Mouse (Mus musculus): ENCODE measurements at regions not wholly inside any gene's neighbourhood (a gene's known extent, or its start where the extent isn't known, plus 50 kb on each side); places are given as distances from the start of the nearest gene placed in this dataset.

- Histone ChIP-seq H3K27me3 (ENCODE audit: control insufficient read depth, insufficient read depth, low read length) (no peaks in the 10 kb centered on the region), H3K4me2 (replicated peaks; ENCODE audit: low read depth, low read length) (no peak overlapping the region), H3K9me3 (ENCODE audit: control insufficient read depth, low read depth, low read length) (no peaks in the 10 kb centered on the region), H3K9ac (replicated peaks; ENCODE audit: low read depth, low read length) (no peak overlapping the region), H3K36me3 (ENCODE audit: control insufficient read depth, insufficient read depth, low read length) (no peaks in the 10 kb centered on the region), H3K27ac (ENCODE audit: low read length) (no peak overlapping the region), H3K4me3 (ENCODE audit: low read depth, low read length) (no peak overlapping the region), H3K4me1 (ENCODE audit: control insufficient read depth, insufficient read depth, low read length) (no peaks in the 10 kb centered on the region)
- ATAC-seq (ENCODE audit: insufficient number of reproducible peaks, insufficient read depth, low FRiP score, low read depth) = no peak
- 61% methylated on average over 8 of the region's 8 CpGs for WGBS
These were observed 475.4 kb downstream of the Tbc1d22a start for GRCm38 (mm10) chr15:86689694-86690093.

DNA sequence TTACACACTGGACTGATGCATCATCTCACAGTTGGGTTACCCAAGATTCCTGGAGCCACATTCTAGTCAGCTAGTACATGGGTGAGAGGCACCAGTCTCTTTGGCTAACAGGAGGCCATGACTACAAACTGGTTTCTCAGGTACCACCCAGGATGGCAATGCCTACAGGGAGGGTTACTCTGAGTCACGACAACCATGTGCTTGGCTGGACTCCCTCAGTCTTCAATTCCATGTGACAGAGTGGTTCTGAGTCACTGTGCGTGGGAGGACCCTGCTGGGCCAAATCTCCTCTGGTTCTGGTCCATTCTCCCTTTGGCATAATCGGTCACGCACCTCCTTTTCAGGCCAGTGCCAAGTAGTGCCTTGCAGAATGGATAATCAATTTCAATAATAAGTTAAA lies 482.5 kb downstream of the Tbc1d22a start:
- ATAC-seq (ENCODE audit: insufficient number of reproducible peaks, insufficient read depth, low FRiP score, low read depth) = no peak
- Histone ChIP-seq H3K4me2 (replicated peaks; ENCODE audit: low read depth, low read length) (no peak overlapping the region), H3K9me3 (ENCODE audit: control insufficient read depth, low read depth, low read length) (no peaks in the 10 kb centered on the region), H3K4me3 (ENCODE audit: low read depth, low read length) (no peak overlapping the region), H3K9ac (replicated peaks; ENCODE audit: low read depth, low read length) (no peak overlapping the region), H3K27me3 (ENCODE audit: control insufficient read depth, insufficient read depth, low read length) (no peaks in the 10 kb centered on the region), H3K4me1 (ENCODE audit: control insufficient read depth, insufficient read depth, low read length) (no peaks in the 10 kb centered on the region), H3K36me3 (ENCODE audit: control insufficient read depth, insufficient read depth, low read length) (no peaks in the 10 kb centered on the region), H3K27ac (ENCODE audit: low read length) (no peak overlapping the region)
- WGBS = 79% methylated on average over 4 of the region's 4 CpGs

DNA sequence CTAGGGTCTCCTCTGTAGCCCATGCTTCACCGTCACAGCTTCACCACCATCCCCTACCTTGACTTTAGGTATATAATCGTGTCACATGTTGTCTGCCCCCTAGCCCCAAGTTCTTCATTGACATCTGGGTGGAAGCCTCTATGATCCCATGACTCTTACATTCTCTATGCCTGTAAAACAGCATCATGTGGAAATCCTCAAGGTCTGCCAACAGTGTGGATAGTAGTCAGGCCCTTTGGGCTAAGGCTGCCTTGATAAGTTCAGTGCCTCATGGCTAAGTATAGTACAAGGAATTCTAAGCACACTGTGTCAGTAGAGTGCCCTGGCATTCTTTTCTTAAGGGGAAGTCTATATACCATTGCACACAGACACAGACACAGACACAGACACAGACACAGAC lies 496.2 kb downstream of the Tbc1d22a start:
- no peak overlapping the region for H3K4me2 ChIP-seq (replicated peaks; ENCODE audit: low read depth, low read length)
- H3K4me1 ChIP-seq (ENCODE audit: control insufficient read depth, insufficient read depth, low read length) = no peaks in the 10 kb centered on the region
- no peaks in the 10 kb centered on the region for H3K9me3 ChIP-seq (ENCODE audit: control insufficient read depth, low read depth, low read length)
- H3K27me3 ChIP-seq (ENCODE audit: control insufficient read depth, insufficient read depth, low read length) = no peaks in the 10 kb centered on the region
- no peaks in the 10 kb centered on the region for H3K36me3 ChIP-seq (ENCODE audit: control insufficient read depth, insufficient read depth, low read length)
- no peak overlapping the region for H3K4me3 ChIP-seq (ENCODE audit: low read depth, low read length)
- ATAC-seq (ENCODE audit: insufficient number of reproducible peaks, insufficient read depth, low FRiP score, low read depth) = no peak
- no peak overlapping the region for H3K27ac ChIP-seq (ENCODE audit: low read length)
- H3K9ac ChIP-seq (replicated peaks; ENCODE audit: low read depth, low read length) = no peak overlapping the region
- 91% methylated on average over 2 of the region's 2 CpGs for WGBS

GRCm38 (mm10) chr15:86718376-86718775 lies 504.1 kb downstream of the Tbc1d22a start:
- Histone ChIP-seq H3K27me3 (ENCODE audit: control insufficient read depth, insufficient read depth, low read length) (no peaks in the 10 kb centered on the region), H3K27ac (ENCODE audit: low read length) (no peak overlapping the region), H3K9me3 (ENCODE audit: control insufficient read depth, low read depth, low read length) (no peaks in the 10 kb centered on the region), H3K9ac (replicated peaks; ENCODE audit: low read depth, low read length) (no peak overlapping the region), H3K4me3 (ENCODE audit: low read depth, low read length) (no peak overlapping the region), H3K4me1 (ENCODE audit: control insufficient read depth, insufficient read depth, low read length) (no peaks in the 10 kb centered on the region), H3K4me2 (replicated peaks; ENCODE audit: low read depth, low read length) (no peak overlapping the region), H3K36me3 (ENCODE audit: control insufficient read depth, insufficient read depth, low read length) (no peaks in the 10 kb centered on the region)
- 59% methylated on average over 9 of the region's 9 CpGs for WGBS
- no peak for ATAC-seq (ENCODE audit: insufficient number of reproducible peaks, insufficient read depth, low FRiP score, low read depth)

DNA sequence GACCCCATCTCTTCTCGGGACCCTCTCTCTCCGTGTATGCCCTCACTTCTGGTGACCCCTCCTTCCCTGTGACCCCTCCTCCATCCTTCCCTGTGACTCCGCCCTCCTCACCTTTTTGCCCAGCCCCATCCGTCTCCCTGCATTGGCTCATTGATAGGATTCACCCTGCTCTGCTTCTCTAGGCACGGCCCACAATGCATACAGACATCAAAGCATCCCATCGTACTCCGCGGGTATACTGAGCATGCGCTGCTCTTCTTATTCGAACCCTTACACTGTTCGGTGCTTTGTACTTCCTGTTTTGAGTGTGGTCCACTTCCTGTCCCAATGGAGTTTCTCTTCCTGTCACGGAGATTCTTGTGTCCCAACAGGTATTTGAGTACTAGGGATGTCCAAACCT lies 504.8 kb downstream of the Tbc1d22a start:
- 90% methylated on average over 12 of the region's 12 CpGs for WGBS

GRCm38 (mm10) chr15:86721131-86721530 lies 506.9 kb downstream of the Tbc1d22a start:
- no peak for ATAC-seq (ENCODE audit: insufficient number of reproducible peaks, insufficient read depth, low FRiP score, low read depth)
- 73% methylated on average over 5 of the region's 5 CpGs for WGBS
- Histone ChIP-seq H3K9me3 (ENCODE audit: control insufficient read depth, low read depth, low read length) (no peaks in the 10 kb centered on the region), H3K9ac (replicated peaks; ENCODE audit: low read depth, low read length) (no peak overlapping the region), H3K27ac (ENCODE audit: low read length) (no peak overlapping the region), H3K36me3 (ENCODE audit: control insufficient read depth, insufficient read depth, low read length) (no peaks in the 10 kb centered on the region), H3K4me1 (ENCODE audit: control insufficient read depth, insufficient read depth, low read length) (no peaks in the 10 kb centered on the region), H3K27me3 (ENCODE audit: control insufficient read depth, insufficient read depth, low read length) (no peaks in the 10 kb centered on the region), H3K4me2 (replicated peaks; ENCODE audit: low read depth, low read length) (no peak overlapping the region), H3K4me3 (ENCODE audit: low read depth, low read length) (no peak overlapping the region)

More for the DNA sequence above, 504.8 kb downstream of the Tbc1d22a start:
- Histone ChIP-seq H3K4me1 (ENCODE audit: control insufficient read depth, insufficient read depth, low read length) (no peaks in the 10 kb centered on the region), H3K36me3 (ENCODE audit: control insufficient read depth, insufficient read depth, low read length) (no peaks in the 10 kb centered on the region), H3K27ac (ENCODE audit: low read length) (no peak overlapping the region), H3K4me3 (ENCODE audit: low read depth, low read length) (no peak overlapping the region), H3K27me3 (ENCODE audit: control insufficient read depth, insufficient read depth, low read length) (no peaks in the 10 kb centered on the region), H3K9me3 (ENCODE audit: control insufficient read depth, low read depth, low read length) (no peaks in the 10 kb centered on the region), H3K4me2 (replicated peaks; ENCODE audit: low read depth, low read length) (no peak overlapping the region), H3K9ac (replicated peaks; ENCODE audit: low read depth, low read length) (no peak overlapping the region)
- ATAC-seq (ENCODE audit: insufficient number of reproducible peaks, insufficient read depth, low FRiP score, low read depth) = no peak

DNA sequence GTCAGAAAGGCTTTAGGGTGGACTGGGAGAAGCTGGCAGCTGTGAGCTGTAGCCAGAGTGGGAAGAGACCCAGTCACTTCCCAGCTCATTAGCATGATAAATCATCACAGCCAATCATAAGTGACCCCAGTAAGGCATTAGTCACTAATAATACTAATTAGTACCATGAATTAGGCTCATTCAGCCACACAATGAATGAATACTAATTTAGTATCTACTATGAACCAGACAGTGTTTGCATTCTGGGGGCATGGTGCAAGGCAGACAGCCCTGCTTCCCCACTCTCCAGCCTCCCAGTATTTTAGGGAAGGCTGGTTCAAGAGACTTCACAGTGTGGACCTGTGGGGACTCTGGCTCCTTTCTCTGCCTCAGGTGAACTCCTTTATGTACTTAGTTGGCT lies 523.7 kb downstream of the Tbc1d22a start:
- no peak for ATAC-seq (ENCODE audit: insufficient number of reproducible peaks, insufficient read depth, low FRiP score, low read depth)
- Histone ChIP-seq H3K4me1 (ENCODE audit: control insufficient read depth, insufficient read depth, low read length) (0 out of 2 replicates have a peak, but pooled peaks cover 3% of the 10 kb centered on the region), H3K27me3 (ENCODE audit: control insufficient read depth, insufficient read depth, low read length) (no peaks in the 10 kb centered on the region), H3K36me3 (ENCODE audit: control insufficient read depth, insufficient read depth, low read length) (no peaks in the 10 kb centered on the region), H3K9ac (replicated peaks; ENCODE audit: low read depth, low read length) (no peak overlapping the region), H3K9me3 (ENCODE audit: control insufficient read depth, low read depth, low read length) (no peaks in the 10 kb centered on the region), H3K27ac (ENCODE audit: low read length) (no peak overlapping the region), H3K4me3 (ENCODE audit: low read depth, low read length) (no peak overlapping the region), H3K4me2 (replicated peaks; ENCODE audit: low read depth, low read length) (no peak overlapping the region)

DNA sequence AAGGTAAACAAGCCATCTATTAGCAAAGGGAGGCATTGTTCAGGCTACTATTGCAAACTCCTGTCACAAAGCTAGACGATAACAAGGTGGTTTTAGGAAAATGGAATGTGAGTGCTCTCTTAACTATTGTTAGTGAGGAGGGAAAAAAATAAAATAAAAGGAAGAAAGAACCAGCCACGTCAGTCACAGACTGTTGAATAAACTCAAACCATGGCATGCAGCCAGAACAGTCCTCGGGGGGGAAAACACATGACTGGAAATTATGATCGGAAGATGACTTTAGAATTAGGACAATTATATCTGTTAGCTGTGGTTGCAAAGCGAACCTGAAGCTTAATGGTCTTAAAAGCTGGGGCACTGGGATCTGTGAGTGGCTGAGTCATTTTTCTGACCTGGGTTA lies 524.1 kb downstream of the Tbc1d22a start:
- H3K4me1 ChIP-seq (ENCODE audit: control insufficient read depth, insufficient read depth, low read length) = 0 out of 2 replicates have a peak, but pooled peaks cover 3% of the 10 kb centered on the region
- H3K9ac ChIP-seq (replicated peaks; ENCODE audit: low read depth, low read length) = no peak overlapping the region
- no peak; the same call in 1 of the 2 replicates for ATAC-seq (ENCODE audit: insufficient number of reproducible peaks, insufficient read depth, low FRiP score, low read depth)
- no peak overlapping the region for H3K27ac ChIP-seq (ENCODE audit: low read length)
- H3K4me2 ChIP-seq (replicated peaks; ENCODE audit: low read depth, low read length) = no peak overlapping the region
- no peaks in the 10 kb centered on the region for H3K9me3 ChIP-seq (ENCODE audit: control insufficient read depth, low read depth, low read length)
- 27% methylated on average over 5 of the region's 5 CpGs for WGBS
- H3K27me3 ChIP-seq (ENCODE audit: control insufficient read depth, insufficient read depth, low read length) = no peaks in the 10 kb centered on the region
- H3K4me3 ChIP-seq (ENCODE audit: low read depth, low read length) = no peak overlapping the region
- H3K36me3 ChIP-seq (ENCODE audit: control insufficient read depth, insufficient read depth, low read length) = no peaks in the 10 kb centered on the region

DNA sequence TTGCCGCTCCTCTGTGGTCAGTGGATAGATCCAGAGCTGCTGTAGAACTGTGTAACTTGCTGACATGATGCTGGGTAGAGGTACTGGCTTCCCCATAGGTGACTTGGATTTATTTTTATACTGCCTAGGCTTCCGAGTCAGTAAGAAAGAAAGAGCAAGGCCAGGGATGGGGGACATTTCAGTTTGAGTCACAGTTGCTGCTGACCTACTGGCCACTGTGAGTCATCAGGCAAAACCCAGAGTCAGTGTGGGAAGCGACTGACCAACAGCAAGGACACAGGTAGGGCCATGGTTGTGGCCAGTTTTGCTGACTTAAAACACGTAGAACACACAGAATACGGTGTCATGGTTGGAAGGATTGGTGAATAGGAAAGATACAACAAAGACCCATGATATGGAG lies 524.5 kb downstream of the Tbc1d22a start:
- no peak overlapping the region for H3K4me3 ChIP-seq (ENCODE audit: low read depth, low read length)
- no peaks in the 10 kb centered on the region for H3K27me3 ChIP-seq (ENCODE audit: control insufficient read depth, insufficient read depth, low read length)
- no peaks in the 10 kb centered on the region for H3K36me3 ChIP-seq (ENCODE audit: control insufficient read depth, insufficient read depth, low read length)
- no peaks in the 10 kb centered on the region for H3K9me3 ChIP-seq (ENCODE audit: control insufficient read depth, low read depth, low read length)
- no peak overlapping the region for H3K27ac ChIP-seq (ENCODE audit: low read length)
- H3K4me2 ChIP-seq (replicated peaks; ENCODE audit: low read depth, low read length) = no peak overlapping the region
- no peak overlapping the region for H3K9ac ChIP-seq (replicated peaks; ENCODE audit: low read depth, low read length)
- H3K4me1 ChIP-seq (ENCODE audit: control insufficient read depth, insufficient read depth, low read length) = 0 out of 2 replicates have a peak, but pooled peaks cover 3% of the 10 kb centered on the region
- 83% methylated on average over 5 of the region's 5 CpGs for WGBS
- ATAC-seq (ENCODE audit: insufficient number of reproducible peaks, insufficient read depth, low FRiP score, low read depth) = no peak
